Mouse (Mus musculus) testis, adult 2 months (tissue): ENCODE data around the gene Aebp2. TPM values are rescaled to one million over a fixed set of nuclear protein-coding genes. Genes with fewer than 3 reads are reported as not detected.

Experiments used
- H3K27ac ChIP-seq: fragments of 200-500 bp; 2 replicates; pipeline ENCODE4 v1.5.1; 2012; ENCODE audit warnings: low read depth, low read length; ENCODE audit not compliant: control insufficient read depth, insufficient read depth
- H3K27me3 ChIP-seq: fragments of 200-500 bp; 2 replicates; pipeline ENCODE4 v1.6.1; 2012; ENCODE audit warnings: mild to moderate bottlenecking, low read length, moderate library complexity; ENCODE audit not compliant: control insufficient read depth, insufficient read depth
- H3K36me3 ChIP-seq: fragments of 200-500 bp; 2 replicates; pipeline ENCODE4 v1.6.1; 2012; ENCODE audit warnings: mild to moderate bottlenecking, low read length; ENCODE audit not compliant: control insufficient read depth, insufficient read depth
- H3K4me1 ChIP-seq: fragments of 200-500 bp; 2 replicates; pipeline ENCODE4 v1.6.1; 2012; ENCODE audit warnings: low read length; ENCODE audit not compliant: control insufficient read depth, insufficient read depth
- H3K4me3 ChIP-seq: fragments of 200-500 bp; 2 replicates; pipeline ENCODE4 v1.5.1; 2012; ENCODE audit warnings: low read depth, mild to moderate bottlenecking, low read length, moderate library complexity, mixed read lengths; ENCODE audit not compliant: control insufficient read depth
- CTCF ChIP-seq: fragments of 200-500 bp; IDR thresholded peaks from 2 replicates; pipeline ENCODE4 v1.5.1; 2012; ENCODE audit warnings: low read depth, mild to moderate bottlenecking, inconsistent platforms, low read length, moderate library complexity; ENCODE audit not compliant: control insufficient read depth, insufficient read depth, insufficient replicate concordance
- POLR2A ChIP-seq: fragments of 200-500 bp; IDR thresholded peaks from 2 replicates; pipeline ENCODE4 v1.6.1; 2012; ENCODE audit warnings: low read depth, mild to moderate bottlenecking, inconsistent platforms, low read length, moderate library complexity; ENCODE audit not compliant: control insufficient read depth
- polyA plus RNA-seq: library from polyadenylated mRNA; depleted of rRNA; stranded (reverse); fragments of >200 nt; gene quantifications from 2 replicates; pipeline ENCODE4 v1.2.3, GENCODE M21; 2012

Aebp2 gene
- polyA plus RNA-seq, 1 experiment, result 18.4 TPM

DNA sequence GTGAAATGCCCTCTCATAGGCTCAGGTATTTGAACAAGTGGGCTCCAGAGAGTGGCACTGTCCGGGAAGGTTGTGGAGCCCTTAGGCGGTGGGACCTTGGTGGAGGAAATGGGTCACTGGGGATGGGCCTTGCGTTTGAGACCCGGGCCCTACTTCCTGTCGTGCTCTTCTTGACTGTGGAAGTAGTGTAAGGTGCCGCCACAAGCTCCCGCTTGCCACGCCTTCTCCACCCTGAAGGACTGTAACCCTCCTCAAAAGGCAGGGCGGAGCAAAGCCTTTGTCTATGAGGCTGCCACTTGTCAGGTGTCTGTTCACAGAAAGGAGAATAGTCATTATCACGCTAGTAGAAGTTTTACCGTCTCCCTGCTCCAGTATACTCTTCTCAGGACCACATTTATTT is 61.9 kb downstream of the Aebp2 start:
- TF ChIP-seq POLR2A (no peak), CTCF (no peak)

DNA sequence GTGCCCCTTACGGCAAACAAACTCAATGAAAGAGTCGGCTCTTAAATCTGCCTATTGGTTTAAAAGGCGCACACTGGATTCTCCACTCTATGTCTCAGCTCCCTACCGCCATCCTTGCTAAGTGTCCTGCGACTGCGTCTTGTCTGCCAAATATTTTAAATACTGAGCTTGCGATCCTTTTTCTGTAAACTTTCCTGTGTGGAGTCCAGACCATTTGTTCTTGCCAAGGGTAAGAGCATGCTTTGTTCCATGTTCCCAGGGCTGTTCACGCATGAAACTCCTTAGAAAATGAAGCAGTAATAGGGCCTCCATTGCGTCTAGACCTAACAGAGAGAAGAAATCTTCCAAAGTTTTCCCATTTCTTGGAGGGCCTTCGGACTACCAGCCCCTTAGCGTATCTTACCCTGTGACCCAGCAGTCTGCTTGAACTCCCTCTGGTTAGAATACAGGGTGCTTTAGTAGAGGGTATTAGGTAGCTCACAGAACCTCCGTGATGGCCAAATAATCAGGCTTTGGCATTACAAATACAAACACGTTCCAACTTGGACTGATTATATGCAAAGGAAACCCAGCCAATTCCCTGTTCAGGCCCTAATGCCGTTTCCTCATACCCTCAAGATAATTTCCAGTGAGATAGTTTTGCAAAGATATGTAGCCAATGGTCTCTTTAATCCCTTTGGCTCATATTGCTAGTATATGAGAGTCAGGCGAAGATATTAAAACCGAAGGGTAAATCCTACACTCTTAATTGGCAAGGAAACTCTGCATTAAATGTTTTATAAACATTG is 67.3 kb downstream of the Aebp2 start:
- no peak for TF ChIP-seq POLR2A
- Histone ChIP-seq H3K27me3 (no peaks in the 10 kb centered on the region), H3K36me3 (no peaks in the 10 kb centered on the region), H3K27ac (no peak overlapping the region), H3K4me3 (no peak overlapping the region), H3K4me1 (no peaks in the 10 kb centered on the region)

More for the DNA sequence above, 61.9 kb downstream of the Aebp2 start:
- Histone ChIP-seq H3K27ac (no peak overlapping the region), H3K4me3 (no peak overlapping the region), H3K36me3 (no peaks in the 10 kb centered on the region), H3K27me3 (no peaks in the 10 kb centered on the region), H3K4me1 (peaks cover 2% of the 10 kb centered on the region)

DNA sequence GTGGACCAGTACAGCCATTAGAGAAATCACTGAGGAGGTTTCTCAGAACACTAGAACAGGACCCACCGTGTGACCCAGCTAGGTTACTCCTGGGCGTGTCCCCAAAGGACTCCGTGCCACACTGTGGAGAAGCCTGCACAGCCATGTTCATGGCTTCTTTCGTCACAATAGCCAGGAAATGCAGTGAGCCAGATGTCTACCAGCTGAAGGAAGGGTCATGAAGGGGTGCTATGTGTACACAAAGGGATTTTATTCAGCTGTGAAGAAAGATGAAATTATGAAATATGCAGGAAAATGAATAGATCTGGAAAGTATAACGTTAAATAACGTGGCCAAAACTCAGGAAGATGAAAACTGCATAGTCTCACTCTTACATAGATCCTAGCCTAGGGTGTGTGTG is 69.7 kb downstream of the Aebp2 start:
- Histone ChIP-seq H3K36me3 (no peaks in the 10 kb centered on the region), H3K4me3 (no peak overlapping the region), H3K4me1 (no peaks in the 10 kb centered on the region), H3K27ac (no peak overlapping the region), H3K27me3 (no peaks in the 10 kb centered on the region)
- TF ChIP-seq POLR2A (no peak), CTCF (no peak)

DNA sequence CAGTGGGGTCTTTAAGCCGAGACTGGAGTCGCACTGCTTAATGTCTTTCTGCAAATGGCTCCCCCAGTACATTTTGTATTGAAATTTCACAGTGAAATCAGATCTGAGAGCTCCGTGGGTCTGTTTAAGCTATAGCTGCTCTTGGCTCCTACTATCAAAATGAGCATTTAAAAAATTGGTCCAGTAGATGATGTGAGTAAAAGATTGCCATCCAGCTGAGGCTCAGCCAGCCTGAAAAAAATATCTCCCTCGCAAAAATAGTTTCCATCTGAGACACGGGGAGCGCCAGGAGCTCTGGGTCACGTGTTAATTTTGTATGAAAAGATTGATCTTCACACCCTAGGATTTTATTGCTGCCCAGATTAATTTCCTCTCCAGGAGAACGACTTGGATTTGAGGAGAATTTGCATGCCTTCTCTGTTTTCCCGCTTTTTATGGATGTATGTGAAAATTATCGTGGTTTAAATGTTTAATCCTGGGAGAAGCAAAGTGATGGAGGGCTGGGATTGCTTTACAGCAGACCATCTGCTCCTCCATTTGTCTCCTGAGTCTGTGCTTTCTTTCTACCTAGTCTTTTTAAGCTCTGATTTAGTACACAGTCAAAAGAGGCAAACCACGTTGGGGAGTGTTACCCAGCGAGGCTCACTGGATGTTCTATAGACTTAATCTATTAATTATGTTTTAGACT is 73.9 kb downstream of the Aebp2 start:
- TF ChIP-seq CTCF, result no peak
- TF ChIP-seq POLR2A, result no peak
- no peaks in the 10 kb centered on the region for H3K4me1 ChIP-seq
- no peak overlapping the region for H3K4me3 ChIP-seq
- H3K27me3 ChIP-seq, result no peaks in the 10 kb centered on the region
- no peaks in the 10 kb centered on the region for H3K36me3 ChIP-seq
- H3K27ac ChIP-seq, result no peak overlapping the region

DNA sequence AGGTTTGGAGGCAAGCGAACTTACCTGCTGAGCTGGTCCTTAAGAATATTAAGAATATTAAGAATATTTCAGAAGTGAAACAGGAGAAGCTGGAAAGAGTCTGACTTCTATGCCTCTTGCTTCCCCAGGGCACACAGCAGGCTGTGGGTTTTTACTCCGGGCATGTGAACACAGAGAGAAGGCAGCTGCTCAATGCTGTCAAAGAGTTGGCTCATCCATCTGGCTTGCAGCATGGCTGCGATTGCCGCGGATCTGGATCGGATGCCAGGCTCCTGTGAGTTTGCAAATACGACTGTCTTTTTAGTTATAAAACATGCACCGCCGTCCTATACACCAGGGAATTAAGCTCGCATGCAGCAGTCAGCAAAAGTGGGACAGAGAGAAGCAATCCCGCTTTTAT is 75.5 kb downstream of the Aebp2 start:
- Histone ChIP-seq H3K27me3 (no peaks in the 10 kb centered on the region), H3K36me3 (no peaks in the 10 kb centered on the region), H3K27ac (no peak overlapping the region), H3K4me1 (peaks cover 9% of the 10 kb centered on the region), H3K4me3 (no peak overlapping the region)
- TF ChIP-seq CTCF (no peak), POLR2A (no peak)

DNA sequence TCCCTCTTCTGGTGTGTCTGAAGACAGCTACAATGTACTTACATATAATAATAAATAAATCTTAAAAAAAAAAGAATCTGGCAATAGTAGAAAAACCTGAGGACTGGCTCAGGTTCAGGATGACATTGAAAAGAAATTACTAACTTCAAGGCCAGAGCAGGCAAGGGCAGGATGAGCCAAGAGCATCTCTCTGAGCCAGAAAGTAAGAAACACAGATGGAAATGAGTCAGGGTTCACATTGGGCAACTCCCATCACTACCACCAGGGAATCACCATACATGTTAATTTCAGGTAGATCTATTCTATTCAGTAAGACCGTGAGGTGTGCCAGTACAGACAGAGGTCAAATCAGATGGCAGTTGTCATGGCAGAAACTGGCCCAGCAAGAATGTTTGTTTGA is 76.1 kb downstream of the Aebp2 start:
- Histone ChIP-seq H3K27me3 (no peaks in the 10 kb centered on the region), H3K27ac (no peak overlapping the region), H3K36me3 (no peaks in the 10 kb centered on the region), H3K4me3 (no peak overlapping the region), H3K4me1 (peaks cover 9% of the 10 kb centered on the region)
- TF ChIP-seq CTCF (no peak), POLR2A (no peak)

DNA sequence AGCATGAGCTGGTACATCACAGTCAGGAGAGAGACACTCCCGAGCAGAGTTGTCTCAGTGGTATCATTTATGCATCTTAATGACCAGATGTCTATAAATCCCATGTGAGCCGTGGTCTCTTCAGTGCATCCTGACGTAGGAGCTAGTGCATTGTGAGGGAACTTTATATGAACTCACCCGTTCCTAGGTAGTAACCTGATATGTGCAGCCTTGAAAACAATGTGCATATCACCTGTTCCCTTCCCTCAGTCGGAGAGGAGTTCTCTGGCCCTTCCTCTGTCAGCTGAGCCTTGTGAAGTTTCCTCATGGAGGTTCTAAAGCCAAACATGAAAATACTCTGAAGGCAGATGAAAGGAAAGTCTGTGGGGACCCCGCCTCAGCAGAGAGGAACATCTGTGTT is 78.8 kb downstream of the Aebp2 start:
- Histone ChIP-seq H3K4me1 (peaks cover 9% of the 10 kb centered on the region), H3K27me3 (no peaks in the 10 kb centered on the region), H3K4me3 (no peak overlapping the region), H3K36me3 (no peaks in the 10 kb centered on the region), H3K27ac (no peak overlapping the region)
- TF ChIP-seq POLR2A, result no peak
- no peak for TF ChIP-seq CTCF
